Mouse (Mus musculus): ENCODE data around the gene H2-T24. TPM values are rescaled to one million over a fixed set of nuclear protein-coding genes. Genes with fewer than 3 reads are reported as not detected.
A peak's percentile ranks its signal among the peaks of the same experiment; 100 is the strongest.
"Not testable (repeated sequence)": the region's sequence is repeated elsewhere in the genome, so short reads cannot be mapped to it uniquely, and the experiment has no call there.

The H2-T24 gene
- polyA plus RNA-seq (2012; rRNA removed) (3.2 and 4.3 TPM in 2 replicates), polyA plus RNA-seq (2014; fragmentation: Nextera tagmentation; extraction: Ambion mirVana) (3.7 and 4.0 TPM in 2 replicates)

DNA sequence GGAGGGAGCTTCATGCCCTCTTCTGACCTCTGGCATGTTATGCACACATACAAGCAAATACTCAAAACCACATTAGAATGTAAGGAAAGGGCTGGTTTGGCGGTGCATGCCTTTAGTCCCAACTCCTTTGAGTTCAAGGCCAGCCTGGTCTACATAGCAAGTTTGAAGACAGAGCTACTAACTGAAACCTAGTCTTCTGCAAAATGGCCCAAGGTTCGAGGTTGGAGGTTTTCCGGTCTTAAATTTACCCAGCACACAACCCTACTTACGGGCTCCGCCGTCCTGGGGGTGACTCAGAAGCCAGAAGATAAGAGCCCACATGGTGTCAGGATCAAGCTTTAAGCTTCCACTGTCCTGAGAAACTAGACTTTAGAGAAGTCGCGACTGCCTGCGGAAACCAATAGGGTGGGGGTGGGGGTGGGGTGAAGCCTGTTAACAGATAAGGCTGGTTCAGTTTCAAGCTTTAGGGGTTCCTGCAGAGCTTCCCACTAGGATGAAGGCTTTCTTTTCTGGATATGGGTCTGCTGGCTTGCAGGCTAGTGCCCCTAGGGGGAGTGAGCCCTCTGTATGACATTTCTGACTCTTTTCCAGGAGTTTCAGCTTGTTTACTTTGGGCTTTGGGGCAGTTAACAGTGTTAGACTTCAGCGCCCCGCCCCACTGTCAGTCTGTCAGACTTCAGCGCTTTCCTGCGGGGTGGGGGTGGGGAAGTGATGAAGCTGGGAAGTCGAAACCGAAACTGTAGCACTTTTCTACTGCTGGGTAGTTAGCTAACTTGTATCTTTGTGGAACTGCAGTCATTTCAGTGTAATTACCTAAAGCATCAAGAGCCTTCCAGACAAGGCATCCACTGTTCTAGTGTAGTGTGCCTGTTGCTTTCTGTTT is at the start of gene H2-T24:
Gene H2-T24 (minus strand): TSS at position 370 of the 883 bp plus-strand sequence.
- peak; percentile 78 to 79 (median 78) for DNase-seq (ENCODE audit: low read depth in 3 of 3, low spot score in 3 of 3)
- H3K27me3 ChIP-seq (ENCODE audit: control insufficient read depth, insufficient read depth, low read length): no peaks in the 10 kb centered on the region

DNA sequence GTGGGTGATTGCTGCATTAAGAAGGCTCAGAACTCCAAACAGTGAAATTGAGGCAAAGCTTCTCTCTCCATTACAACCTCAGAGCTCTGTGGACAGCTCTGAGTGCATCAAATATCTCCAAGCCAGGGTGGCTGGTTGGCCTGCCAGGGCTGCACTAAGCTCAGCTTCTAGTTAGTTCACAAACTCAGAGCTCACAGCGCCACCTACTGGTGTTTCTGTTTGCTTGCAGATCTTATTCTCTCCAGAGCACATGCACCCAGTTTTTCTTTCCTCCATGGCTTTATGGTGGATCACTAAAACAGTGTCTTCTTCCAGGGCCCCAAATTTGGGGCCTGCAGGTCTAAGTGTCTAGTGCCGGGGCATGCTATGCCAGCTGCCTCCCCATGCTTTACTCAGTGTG is 40.5 kb upstream of the H2-T24 start:
- Histone ChIP-seq H3K27me3 (ENCODE audit: control insufficient read depth, insufficient read depth, low read length) (no peaks in the 10 kb centered on the region), H3K4me1 (replicated peaks; ENCODE audit: control insufficient read depth in 2 of 2, insufficient read depth in 2 of 2, low read length in 1 of 2) (no peaks in the 10 kb centered on the region), H3K9me3 (ENCODE audit: control insufficient read depth, low read length) (no peaks in the 10 kb centered on the region), H3K9ac (replicated peaks) (no peak overlapping the region), H3K27ac (no peak overlapping the region), H3K36me3 (replicated peaks; ENCODE audit: control insufficient read depth, insufficient read depth, low read depth) (no peaks in the 10 kb centered on the region), H3K4me3 (ENCODE audit: insufficient read depth in 1 of 2, low read depth in 2 of 2, low read length in 2 of 2) (no peak overlapping the region), H3K4me2 (ENCODE audit: low read depth) (no peak overlapping the region)
- peak; percentile 81 for TF ChIP-seq CTCF (IDR thresholded peaks at IDR 0.05; ENCODE audit: low read depth)
- no peak for TF ChIP-seq EP300 (IDR thresholded peaks at IDR 0.05; ENCODE audit: low read depth)
- DNase-seq (ENCODE audit: low read depth in 3 of 3, low spot score in 3 of 3) (peak; percentile 61 to 85 (median 82)), ATAC-seq (ENCODE audit: insufficient read depth) (0 out of 2 replicates have a peak, but pooled peaks have one; percentile 18)
- 9% methylated on average over 2 of the region's 2 CpGs for WGBS (ENCODE audit: insufficient replicate concordance)

More for the DNA sequence above, at the start of gene H2-T24:
- TF ChIP-seq EP300 (IDR thresholded peaks at IDR 0.05; ENCODE audit: low read depth) (peak; percentile 55), CTCF (IDR thresholded peaks at IDR 0.05; ENCODE audit: low read depth) (peak; percentile 30)
- ATAC-seq (ENCODE audit: insufficient read depth): peak; percentile 86
- Histone ChIP-seq H3K4me3 (ENCODE audit: insufficient read depth in 1 of 2, low read depth in 2 of 2, low read length in 2 of 2) (peak within 1 kb of the TSS; percentile 58 to 84), H3K27ac (peak within 1 kb of the TSS; percentile 70), H3K9me3 (ENCODE audit: control insufficient read depth, low read length) (no peaks in the 10 kb centered on the region), H3K9ac (replicated peaks) (peak within 1 kb of the TSS; percentile 79), H3K4me1 (replicated peaks; ENCODE audit: control insufficient read depth in 2 of 2, insufficient read depth in 2 of 2, low read length in 1 of 2) (peaks cover 29 to 42% of the 10 kb centered on the region in 2 experiments), H3K4me2 (ENCODE audit: low read depth) (peak within 1 kb of the TSS; percentile 59), H3K36me3 (replicated peaks; ENCODE audit: control insufficient read depth, insufficient read depth, low read depth) (peaks cover 15% of the 10 kb centered on the region)
- 7% methylated on average over 15 of the region's 15 CpGs for WGBS (ENCODE audit: insufficient replicate concordance)

GRCm38 (mm10) chr17:36058362-36058761 is 38.0 kb upstream of the H2-T24 start, which contains the start of gene Gm11127:
Gene Gm11127, minus strand, starts transcription at chr17:36058371.
- not testable (repeated sequence) for H3K27ac ChIP-seq; DNase-seq (ENCODE audit: low read depth in 3 of 3, low spot score in 3 of 3); H3K27me3 ChIP-seq (ENCODE audit: control insufficient read depth, insufficient read depth, low read length); H3K9me3 ChIP-seq (ENCODE audit: control insufficient read depth, low read length); H3K4me3 ChIP-seq (ENCODE audit: insufficient read depth in 1 of 2, low read depth in 2 of 2, low read length in 2 of 2); H3K4me2 ChIP-seq (ENCODE audit: low read depth); H3K36me3 ChIP-seq (replicated peaks; ENCODE audit: control insufficient read depth, insufficient read depth, low read depth); H3K9ac ChIP-seq (replicated peaks); H3K4me1 ChIP-seq (replicated peaks; ENCODE audit: control insufficient read depth in 2 of 2, insufficient read depth in 2 of 2, low read length in 1 of 2); ATAC-seq (ENCODE audit: insufficient read depth)
- 57% methylated on average over 1 of the region's 1 CpGs for WGBS (ENCODE audit: insufficient replicate concordance)

DNA sequence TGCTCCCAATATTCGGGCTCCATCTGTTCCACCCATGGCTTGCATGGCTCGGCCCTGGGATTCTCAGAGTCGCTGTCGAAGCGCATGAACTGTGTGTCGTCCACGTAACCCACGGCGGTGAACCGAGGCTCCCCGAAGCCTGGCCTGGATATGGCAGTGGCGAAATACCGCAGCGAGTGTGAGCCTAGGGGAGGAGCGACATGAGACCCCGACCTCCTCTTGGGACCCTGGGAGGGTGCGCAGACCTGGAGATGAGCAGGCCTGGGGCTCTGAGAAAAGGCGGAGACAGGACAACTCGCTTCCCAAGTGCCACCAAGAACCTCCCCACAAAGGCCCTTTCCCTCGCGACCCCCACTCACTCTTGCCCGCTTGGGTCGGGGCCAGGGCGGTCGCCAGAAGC is 37.6 kb upstream of the H2-T24 start:
- H3K36me3 ChIP-seq (replicated peaks; ENCODE audit: control insufficient read depth, insufficient read depth, low read depth); H3K4me2 ChIP-seq (ENCODE audit: low read depth); H3K9ac ChIP-seq (replicated peaks); H3K4me3 ChIP-seq (ENCODE audit: insufficient read depth in 1 of 2, low read depth in 2 of 2, low read length in 2 of 2); H3K9me3 ChIP-seq (ENCODE audit: control insufficient read depth, low read length); H3K27me3 ChIP-seq (ENCODE audit: control insufficient read depth, insufficient read depth, low read length); H3K4me1 ChIP-seq (replicated peaks; ENCODE audit: control insufficient read depth in 2 of 2, insufficient read depth in 2 of 2, low read length in 1 of 2); DNase-seq (ENCODE audit: low read depth in 3 of 3, low spot score in 3 of 3); ATAC-seq (ENCODE audit: insufficient read depth); H3K27ac ChIP-seq: not testable (repeated sequence)
- WGBS (ENCODE audit: insufficient replicate concordance): 78% methylated on average over 23 of the region's 25 CpGs

GRCm38 (mm10) chr17:36043286-36043685 is 22.9 kb upstream of the H2-T24 start:
- no peak for DNase-seq (ENCODE audit: low read depth in 3 of 3, low spot score in 3 of 3)
- WGBS (ENCODE audit: insufficient replicate concordance): 61% methylated on average over 3 of the region's 3 CpGs
- no peaks in the 10 kb centered on the region for H3K9me3 ChIP-seq (ENCODE audit: control insufficient read depth, low read length)
- no peak for ATAC-seq (ENCODE audit: insufficient read depth)
- peak overlapping the region; percentile 74 for H3K4me2 ChIP-seq (ENCODE audit: low read depth)
- no peaks in the 10 kb centered on the region for H3K27me3 ChIP-seq (ENCODE audit: control insufficient read depth, insufficient read depth, low read length)
- peak overlapping the region; percentile 58 for H3K9ac ChIP-seq (replicated peaks)
- peak overlapping the region; percentile 56 to 86 for H3K4me3 ChIP-seq (ENCODE audit: insufficient read depth in 1 of 2, low read depth in 2 of 2, low read length in 2 of 2)
- H3K4me1 ChIP-seq (replicated peaks; ENCODE audit: control insufficient read depth in 2 of 2, insufficient read depth in 2 of 2, low read length in 1 of 2): peaks cover 0 to 5% of the 10 kb centered on the region in 2 experiments; a peak in 2 of 4 replicates
- no peaks in the 10 kb centered on the region for H3K36me3 ChIP-seq (replicated peaks; ENCODE audit: control insufficient read depth, insufficient read depth, low read depth)
- TF ChIP-seq EP300 (IDR thresholded peaks at IDR 0.05; ENCODE audit: low read depth) (no peak), CTCF (IDR thresholded peaks at IDR 0.05; ENCODE audit: low read depth) (no peak)
- H3K27ac ChIP-seq: no peak overlapping the region; the same call in 1 of the 2 replicates

DNA sequence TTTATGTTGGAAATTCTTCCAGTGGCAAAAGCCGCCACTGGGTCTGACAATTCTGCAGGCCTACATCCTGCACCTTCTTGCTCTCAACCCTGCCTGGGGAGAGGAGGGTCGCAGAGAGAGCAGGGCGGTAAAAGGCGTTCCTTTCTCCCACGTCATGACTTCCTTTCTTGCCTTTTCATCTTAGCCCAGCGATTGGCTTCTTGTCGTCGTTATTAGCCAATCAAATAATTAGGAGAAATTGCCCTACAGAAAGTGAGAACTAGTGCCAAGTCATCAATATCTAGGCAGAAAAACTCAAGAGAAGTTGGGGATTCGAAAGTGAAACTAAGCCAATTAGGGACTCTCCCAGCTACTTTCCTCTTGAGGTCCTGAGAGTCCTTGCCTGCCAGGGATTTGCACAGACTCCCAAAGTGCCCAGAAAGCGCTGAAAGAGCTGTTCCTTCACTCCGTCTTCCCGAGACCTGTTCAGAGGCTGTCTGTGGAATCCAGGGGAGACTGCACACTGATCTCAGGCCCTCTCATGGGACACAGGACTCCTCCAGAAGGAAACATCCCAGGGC is 22.3 kb upstream of the H2-T24 start, which contains the start of the genes H2-T22 and Gm6034:
Gene H2-T22 (minus strand): TSS at position 138 of the 560 bp plus-strand sequence.
Gene Gm6034 (plus strand): TSS at position 352 of the 560 bp plus-strand sequence.
- H3K27me3 ChIP-seq (ENCODE audit: control insufficient read depth, insufficient read depth, low read length); H3K36me3 ChIP-seq (replicated peaks; ENCODE audit: control insufficient read depth, insufficient read depth, low read depth); H3K4me1 ChIP-seq (replicated peaks; ENCODE audit: control insufficient read depth in 2 of 2, insufficient read depth in 2 of 2, low read length in 1 of 2); H3K9me3 ChIP-seq (ENCODE audit: control insufficient read depth, low read length): not testable (repeated sequence)
- peak; percentile 90 for ATAC-seq (ENCODE audit: insufficient read depth)
- H3K4me2 ChIP-seq (ENCODE audit: low read depth): peak within 1 kb of the TSS; percentile 74
- peak; percentile 85 to 91 (median 89) for DNase-seq (ENCODE audit: low read depth in 3 of 3, low spot score in 3 of 3)
- H3K4me3 ChIP-seq (ENCODE audit: insufficient read depth in 1 of 2, low read depth in 2 of 2, low read length in 2 of 2): peak within 1 kb of the TSS; percentile 56 to 86
- H3K27ac ChIP-seq: peak within 1 kb of the TSS; percentile 18; the same call in 1 of the 2 replicates
- H3K9ac ChIP-seq (replicated peaks): peak within 1 kb of the TSS; percentile 58
- 1% methylated on average over 12 of the region's 12 CpGs for WGBS (ENCODE audit: insufficient replicate concordance)

DNA sequence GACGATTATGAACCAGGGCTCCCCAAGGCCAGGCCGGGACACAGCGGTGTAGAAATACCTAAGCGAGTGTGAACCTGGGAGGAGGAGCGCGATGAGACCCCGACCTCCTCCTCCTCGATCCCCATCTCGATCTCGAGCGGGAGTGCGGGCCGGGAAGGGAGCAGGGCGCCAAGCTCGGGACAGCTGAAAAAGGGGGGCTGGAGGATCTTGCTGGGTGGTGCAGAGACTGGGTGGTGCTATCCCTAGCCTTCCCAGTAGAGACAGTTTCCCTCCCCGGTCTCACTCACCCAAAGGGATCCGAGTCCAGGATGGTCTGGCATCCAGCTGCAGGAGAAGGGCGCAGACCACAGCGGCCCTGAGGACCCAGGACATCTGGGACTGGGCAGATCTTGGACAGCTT is 21.7 kb upstream of the H2-T24 start:
- not testable (repeated sequence) for H3K27ac ChIP-seq; DNase-seq (ENCODE audit: low read depth in 3 of 3, low spot score in 3 of 3)
- WGBS (ENCODE audit: insufficient replicate concordance): 2% methylated on average over 19 of the region's 19 CpGs

More for the DNA sequence above, 21.7 kb upstream of the H2-T24 start:
- H3K9me3 ChIP-seq (ENCODE audit: control insufficient read depth, low read length); H3K4me1 ChIP-seq (replicated peaks; ENCODE audit: control insufficient read depth in 2 of 2, insufficient read depth in 2 of 2, low read length in 1 of 2); H3K27me3 ChIP-seq (ENCODE audit: control insufficient read depth, insufficient read depth, low read length); H3K36me3 ChIP-seq (replicated peaks; ENCODE audit: control insufficient read depth, insufficient read depth, low read depth): not testable (repeated sequence)
- Histone ChIP-seq H3K4me2 (ENCODE audit: low read depth) (peak overlapping the region; percentile 74), H3K4me3 (ENCODE audit: insufficient read depth in 1 of 2, low read depth in 2 of 2, low read length in 2 of 2) (peak overlapping the region; percentile 56 to 86), H3K9ac (replicated peaks) (peak overlapping the region; percentile 58)
- ATAC-seq (ENCODE audit: insufficient read depth): peak; percentile 49
